Mouse (Mus musculus) erythroblast, embryonic 14.5 days (primary cell): ENCODE measurements around the gene Fscn2.

ENCODE experiments used
- GATA1 ChIP-seq: IDR thresholded peaks from 2 replicates; pipeline ENCODE4 v1.6.1; 2012; ENCODE audit warnings: low read length, inconsistent platforms, mixed read lengths
- TAL1 ChIP-seq: IDR thresholded peaks from 3 replicates; pipeline ENCODE4 v1.6.1; 2012; ENCODE audit warnings: low read length, inconsistent platforms, mixed read lengths

DNA sequence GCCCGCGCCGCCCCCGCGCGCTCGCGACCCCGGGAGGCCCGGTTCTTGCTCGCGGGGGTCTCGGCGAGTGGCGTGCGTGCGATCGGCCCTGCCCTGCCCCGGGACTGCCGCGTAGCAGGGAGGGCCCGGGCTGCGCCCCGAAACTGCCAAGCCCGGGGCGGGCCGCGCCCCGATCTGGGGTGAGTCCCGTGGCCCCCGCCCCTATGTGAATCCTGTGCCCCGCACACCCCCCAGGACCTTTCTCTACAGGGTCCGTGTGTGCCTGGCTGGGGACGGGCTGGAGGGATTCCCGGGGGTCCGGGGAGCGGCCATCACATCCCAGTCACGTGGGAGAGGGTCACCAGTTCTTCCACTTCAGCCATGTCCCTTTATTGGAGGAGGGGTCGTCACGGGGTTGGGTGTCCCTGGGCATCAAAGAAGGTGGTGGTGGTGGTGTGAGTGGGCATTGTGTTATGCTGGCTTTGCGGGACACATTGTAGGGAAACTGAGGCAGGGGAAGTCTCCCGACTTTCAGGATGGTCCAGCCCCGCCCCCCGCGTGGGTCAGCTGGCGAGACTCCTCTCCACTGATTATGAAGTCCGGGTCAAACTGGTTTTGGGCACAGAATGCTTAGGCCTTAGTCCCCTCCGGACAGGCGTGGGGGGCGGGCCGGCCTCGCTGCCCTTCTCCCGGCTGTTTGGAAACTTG lies 12.5 kb upstream of the Fscn2 start:
- TF ChIP-seq GATA1 (no peak), TAL1 (no peak)
